Mouse (Mus musculus) forebrain, embryonic 15.5 days (tissue): ENCODE results near the gene Aco2. TPM values are rescaled to one million over a fixed set of nuclear protein-coding genes. Genes with fewer than 3 reads are reported as not detected.
"Not testable (repeated sequence)": the region's sequence is repeated elsewhere in the genome, so short reads cannot be mapped to it uniquely, and the experiment has no call there.

ENCODE experiments used
- ATAC-seq: fragments of 200-750 bp; cut with Nextera tagmentation; replicated peaks from 2 replicates; pipeline ENCODE4 v1.8.0; 2017; ENCODE audit warnings: mild to moderate bottlenecking, moderate TSS enrichment, moderate library complexity
- H3K27ac ChIP-seq: fragments of 300-500 bp; sonication (generic); replicated peaks from 2 replicates; pipeline ENCODE4 v1.5.1; 2015; ENCODE audit warnings: mild to moderate bottlenecking, inconsistent platforms
- H3K27me3 ChIP-seq: fragments of 300-500 bp; sonication (generic); 2 replicates; pipeline ENCODE4 v1.6.1; 2015; ENCODE audit warnings: inconsistent platforms
- H3K36me3 ChIP-seq: fragments of 300-500 bp; sonication (generic); 2 replicates; pipeline ENCODE4 v1.6.1; 2015; ENCODE audit warnings: mild to moderate bottlenecking, inconsistent platforms
- H3K4me1 ChIP-seq: fragments of 300-500 bp; sonication (generic); 2 replicates; pipeline ENCODE4 v1.6.1; 2015; ENCODE audit warnings: inconsistent platforms
- H3K4me2 ChIP-seq: fragments of 300-500 bp; sonication (generic); replicated peaks from 2 replicates; pipeline ENCODE4 v1.6.1; 2015; ENCODE audit warnings: mild to moderate bottlenecking, inconsistent platforms
- H3K4me3 ChIP-seq: fragments of 300-500 bp; sonication (generic); 2 replicates; pipeline ENCODE4 v1.5.1; 2015; ENCODE audit warnings: mild to moderate bottlenecking, inconsistent platforms
- H3K9ac ChIP-seq: fragments of 300-500 bp; sonication (generic); replicated peaks from 2 replicates; pipeline ENCODE4 v1.6.1; 2015; ENCODE audit warnings: mild to moderate bottlenecking, inconsistent platforms
- H3K9me3 ChIP-seq: fragments of 300-500 bp; sonication (generic); 2 replicates; pipeline ENCODE4 v1.6.1; 2016; ENCODE audit warnings: inconsistent platforms
- WGBS: fragments of 180-500 bp; shearing (Covaris S2); methylation state at CpG from one replicate; pipeline ENCODE4 v1.1.7; 2015; ENCODE audit warnings: mixed read lengths; 5-methylcytosine and 5-hydroxymethylcytosine counted together
- polyA plus RNA-seq: library from polyadenylated mRNA; unstranded; fragments of >200 nt; fragmentation: Nextera tagmentation; extraction: Ambion mirVana; gene quantifications from 2 replicates; pipeline ENCODE4 v1.2.1, GENCODE M21; 2015

Aco2 gene
- polyA plus RNA-seq, 1 experiment from 2014 or later: 243 TPM

- Histone ChIP-seq H3K4me1 (no peaks in the 10 kb centered on the region), H3K36me3 (peaks cover 42% of the 10 kb centered on the region), H3K4me2 (no peak overlapping the region), H3K27ac (no peak overlapping the region), H3K9me3 (no peaks in the 10 kb centered on the region), H3K4me3 (no peak overlapping the region), H3K27me3 (no peaks in the 10 kb centered on the region), H3K9ac (no peak overlapping the region)
- no peak for ATAC-seq
- 93% methylated on average over 7 of the region's 7 CpGs for WGBS
Measured at GRCm38 (mm10) chr15:81889175-81889574, 17.1 kb downstream of the Aco2 start.

GRCm38 (mm10) chr15:81891140-81891802 is 19.2 kb downstream of the Aco2 start:
- no peaks in the 10 kb centered on the region for H3K27me3 ChIP-seq
- no peak overlapping the region for H3K4me2 ChIP-seq
- no peak overlapping the region for H3K4me3 ChIP-seq
- no peaks in the 10 kb centered on the region for H3K4me1 ChIP-seq
- WGBS: 91% methylated on average over 7 of the region's 7 CpGs
- H3K27ac ChIP-seq: no peak overlapping the region
- no peak overlapping the region for H3K9ac ChIP-seq
- no peaks in the 10 kb centered on the region for H3K9me3 ChIP-seq
- ATAC-seq: no peak
- H3K36me3 ChIP-seq: peaks cover 57% of the 10 kb centered on the region

- H3K9me3 ChIP-seq: no peaks in the 10 kb centered on the region
- H3K4me3 ChIP-seq: no peak overlapping the region
- no peak for ATAC-seq
- H3K4me1 ChIP-seq: no peaks in the 10 kb centered on the region
- no peak overlapping the region for H3K4me2 ChIP-seq
- 93% methylated on average over 8 of the region's 8 CpGs for WGBS
- H3K27ac ChIP-seq: no peak overlapping the region
- H3K36me3 ChIP-seq: peaks cover 64% of the 10 kb centered on the region
- H3K27me3 ChIP-seq: no peaks in the 10 kb centered on the region
- no peak overlapping the region for H3K9ac ChIP-seq
Measured at GRCm38 (mm10) chr15:81891822-81892580, 19.9 kb downstream of the Aco2 start.

GRCm38 (mm10) chr15:81894002-81894401 is 21.9 kb downstream of the Aco2 start:
- ATAC-seq: no peak
- H3K36me3 ChIP-seq: peaks cover 76% of the 10 kb centered on the region
- H3K9ac ChIP-seq: no peak overlapping the region
- no peaks in the 10 kb centered on the region for H3K9me3 ChIP-seq
- H3K4me3 ChIP-seq: no peak overlapping the region
- H3K27me3 ChIP-seq: no peaks in the 10 kb centered on the region
- H3K4me2 ChIP-seq: no peak overlapping the region
- no peaks in the 10 kb centered on the region for H3K4me1 ChIP-seq
- no peak overlapping the region for H3K27ac ChIP-seq
- 86% methylated on average over 1 of the region's 1 CpGs for WGBS

GRCm38 (mm10) chr15:81896407-81896806 is 24.3 kb downstream of the Aco2 start:
- ATAC-seq: no peak
- no peak overlapping the region for H3K27ac ChIP-seq
- no peaks in the 10 kb centered on the region for H3K4me1 ChIP-seq
- WGBS: 88% methylated on average over 2 of the region's 2 CpGs
- no peak overlapping the region for H3K9ac ChIP-seq
- H3K4me2 ChIP-seq: no peak overlapping the region
- no peak overlapping the region for H3K4me3 ChIP-seq
- peaks cover 73% of the 10 kb centered on the region for H3K36me3 ChIP-seq
- H3K27me3 ChIP-seq: no peaks in the 10 kb centered on the region
- H3K9me3 ChIP-seq: no peaks in the 10 kb centered on the region

- H3K36me3 ChIP-seq: peaks cover 72% of the 10 kb centered on the region
Measured at GRCm38 (mm10) chr15:81897607-81898285, 25.6 kb downstream of the Aco2 start.

GRCm38 (mm10) chr15:81898751-81899150 is 26.6 kb downstream of the Aco2 start:
- WGBS: 84% methylated on average over 2 of the region's 2 CpGs
- Histone ChIP-seq H3K9ac (no peak overlapping the region), H3K4me2 (no peak overlapping the region), H3K9me3 (no peaks in the 10 kb centered on the region), H3K4me1 (no peaks in the 10 kb centered on the region), H3K4me3 (no peak overlapping the region), H3K27ac (no peak overlapping the region), H3K27me3 (no peaks in the 10 kb centered on the region), H3K36me3 (peaks cover 72% of the 10 kb centered on the region)
- ATAC-seq: no peak

More at GRCm38 (mm10) chr15:81897607-81898285, 25.6 kb downstream of the Aco2 start:
- H3K4me2 ChIP-seq: no peak overlapping the region
- H3K27me3 ChIP-seq: no peaks in the 10 kb centered on the region
- no peak overlapping the region for H3K9ac ChIP-seq
- H3K27ac ChIP-seq: no peak overlapping the region
- no peak overlapping the region for H3K4me3 ChIP-seq
- 91% methylated on average over 5 of the region's 5 CpGs for WGBS
- H3K9me3 ChIP-seq: no peaks in the 10 kb centered on the region
- H3K4me1 ChIP-seq: no peaks in the 10 kb centered on the region
- ATAC-seq: no peak

GRCm38 (mm10) chr15:81904939-81905338 is 32.8 kb downstream of the Aco2 start:
- no peak for ATAC-seq
- H3K9me3 ChIP-seq: no peaks in the 10 kb centered on the region
- H3K4me2 ChIP-seq: no peak overlapping the region
- no peaks in the 10 kb centered on the region for H3K27me3 ChIP-seq
- WGBS: 41% methylated on average over 2 of the region's 2 CpGs
- peaks cover 88% of the 10 kb centered on the region for H3K36me3 ChIP-seq
- H3K9ac ChIP-seq: no peak overlapping the region
- H3K4me1 ChIP-seq: no peaks in the 10 kb centered on the region
- no peak overlapping the region for H3K4me3 ChIP-seq
- no peak overlapping the region for H3K27ac ChIP-seq

- 87% methylated on average over 8 of the region's 8 CpGs for WGBS
- H3K4me3 ChIP-seq: no peak overlapping the region
- ATAC-seq: no peak
- H3K4me1 ChIP-seq: no peaks in the 10 kb centered on the region
- no peaks in the 10 kb centered on the region for H3K27me3 ChIP-seq
- H3K9ac ChIP-seq: no peak overlapping the region
- no peak overlapping the region for H3K27ac ChIP-seq
- H3K4me2 ChIP-seq: no peak overlapping the region
- no peaks in the 10 kb centered on the region for H3K9me3 ChIP-seq
- H3K36me3 ChIP-seq: peaks cover 96% of the 10 kb centered on the region
Measured at GRCm38 (mm10) chr15:81907953-81908352, 35.8 kb downstream of the Aco2 start.

- not testable (repeated sequence) for H3K27ac ChIP-seq, H3K4me1 ChIP-seq, H3K4me2 ChIP-seq, H3K9me3 ChIP-seq, H3K4me3 ChIP-seq, H3K27me3 ChIP-seq, H3K9ac ChIP-seq, ATAC-seq
- H3K36me3 ChIP-seq: peaks cover 99% of the 10 kb centered on the region
- 90% methylated on average over 4 of the region's 4 CpGs for WGBS
Measured at GRCm38 (mm10) chr15:81908767-81909166, 36.7 kb downstream of the Aco2 start.

- H3K9ac ChIP-seq: no peak overlapping the region
- H3K4me2 ChIP-seq: no peak overlapping the region
- no peak overlapping the region for H3K27ac ChIP-seq
- H3K9me3 ChIP-seq: no peaks in the 10 kb centered on the region
- H3K36me3 ChIP-seq: peaks cover 97% of the 10 kb centered on the region
- ATAC-seq: no peak
- no peaks in the 10 kb centered on the region for H3K27me3 ChIP-seq
- 85% methylated on average over 2 of the region's 2 CpGs for WGBS
- no peak overlapping the region for H3K4me3 ChIP-seq
- no peaks in the 10 kb centered on the region for H3K4me1 ChIP-seq
Measured at GRCm38 (mm10) chr15:81912498-81912897, 40.4 kb downstream of the Aco2 start.

GRCm38 (mm10) chr15:81914668-81915067 is 42.6 kb downstream of the Aco2 start:
- H3K27me3 ChIP-seq: no peaks in the 10 kb centered on the region
- no peak overlapping the region for H3K4me3 ChIP-seq
- peaks cover 76% of the 10 kb centered on the region for H3K36me3 ChIP-seq
- WGBS: 86% methylated on average over 5 of the region's 5 CpGs
- H3K4me1 ChIP-seq: no peaks in the 10 kb centered on the region
- H3K27ac ChIP-seq: no peak overlapping the region
- ATAC-seq: no peak
- H3K9me3 ChIP-seq: no peaks in the 10 kb centered on the region
- H3K4me2 ChIP-seq: no peak overlapping the region
- H3K9ac ChIP-seq: no peak overlapping the region
